Mouse (Mus musculus) liver, adult 2 months (tissue): Measurements from ENCODE around the gene Fam178b. TPM values are rescaled to one million over a fixed set of nuclear protein-coding genes. Genes with fewer than 3 reads are reported as not detected.

Experiments used
- DNase-seq: peaks from one replicate; pipeline ENCODE4 v3.0.0-alpha.2; 2011; ENCODE audit warnings: low read depth, low spot score; ENCODE audit errors: extremely low read depth
- H3K27ac ChIP-seq: fragments of 200-500 bp; replicated peaks from 2 replicates; pipeline ENCODE4 v1.5.1; 2012; ENCODE audit warnings: low read depth, mild to moderate bottlenecking, control low read depth, inconsistent platforms, low read length; ENCODE audit not compliant: insufficient read depth
- H3K27me3 ChIP-seq: fragments of 200-500 bp; 2 replicates; pipeline ENCODE4 v1.6.1; 2012; ENCODE audit warnings: mild to moderate bottlenecking, moderate library complexity, low read length, inconsistent platforms; ENCODE audit not compliant: control insufficient read depth, insufficient read depth
- H3K36me3 ChIP-seq: fragments of 200-500 bp; 2 replicates; pipeline ENCODE4 v1.6.1; 2012; ENCODE audit warnings: low read length, inconsistent platforms; ENCODE audit not compliant: control insufficient read depth, insufficient read depth
- H3K4me1 ChIP-seq: fragments of 200-500 bp; 2 replicates; pipeline ENCODE4 v1.6.1; 2011; ENCODE audit warnings: low read length; ENCODE audit not compliant: control insufficient read depth, insufficient read depth
- H3K4me3 ChIP-seq: fragments of 200-500 bp; 2 replicates; pipeline ENCODE4 v1.5.1; 2011; ENCODE audit warnings: low read depth, mild to moderate bottlenecking, control low read depth, low read length, moderate library complexity; ENCODE audit not compliant: insufficient read depth
- H3K79me2 ChIP-seq: fragments of 200-500 bp; 2 replicates; pipeline ENCODE4 v1.6.1; 2012; ENCODE audit warnings: inconsistent platforms, mild to moderate bottlenecking, low read length, moderate library complexity; ENCODE audit not compliant: control insufficient read depth, insufficient read depth
- H3K9ac ChIP-seq: fragments of 200-500 bp; 2 replicates; pipeline ENCODE4 v1.6.1; 2012; ENCODE audit warnings: low read depth, mild to moderate bottlenecking, control low read depth, inconsistent platforms, low read length
- CTCF ChIP-seq: fragments of 200-500 bp; IDR thresholded peaks from 2 replicates; pipeline ENCODE4 v1.5.1; 2011; ENCODE audit warnings: low read depth, low read length, control low read depth
- POLR2A ChIP-seq: fragments of 200-500 bp; IDR thresholded peaks from 2 replicates; pipeline ENCODE4 v1.6.1; 2011; ENCODE audit warnings: low read length, control low read depth; ENCODE audit not compliant: insufficient read depth; ENCODE audit errors: extremely low read depth
- WGBS: fragments of 180-500 bp; shearing (Covaris S2); methylation state at CpG from one replicate; pipeline ENCODE4 v1.1.7; 2018; 5-methylcytosine and 5-hydroxymethylcytosine counted together
- polyA plus RNA-seq: library from polyadenylated mRNA; depleted of rRNA; stranded (reverse); fragments of >200 nt; gene quantifications from 2 replicates; pipeline ENCODE4 v1.2.3, GENCODE M21; 2012
- total RNA-seq: library from RNA; depleted of rRNA; stranded (reverse); fragments of >200 nt; gene quantifications from 2 replicates; pipeline ENCODE4 v1.2.3, GENCODE M21; 2014

The Fam178b gene
- total and polyA plus RNA-seq, 2 experiments = 0.11 to 0.18 TPM

GRCm38 (mm10) chr1:36556553-36557456, 126.2 kb downstream of the Fam178b start:
- peak overlapping the region; percentile 74 for H3K27ac ChIP-seq
- H3K9ac ChIP-seq = peak overlapping the region; percentile 99
- no peaks in the 10 kb centered on the region for H3K79me2 ChIP-seq
- WGBS = 2% methylated on average over 52 of the region's 52 CpGs
- peak; percentile 77 for TF ChIP-seq CTCF
- TF ChIP-seq POLR2A = peak; percentile 77; the same call in 1 of the 2 replicates
- no peaks in the 10 kb centered on the region for H3K27me3 ChIP-seq
- peak overlapping the region; percentile 74 for H3K4me3 ChIP-seq
- DNase-seq = peak; percentile 55
- peaks cover 5% of the 10 kb centered on the region; the same call in 1 of the 2 replicates for H3K4me1 ChIP-seq
- H3K36me3 ChIP-seq = no peaks in the 10 kb centered on the region

GRCm38 (mm10) chr1:36555798-36556395, 127.1 kb downstream of the Fam178b start:
- Histone ChIP-seq H3K79me2 (no peaks in the 10 kb centered on the region), H3K4me3 (peak overlapping the region; percentile 74), H3K9ac (peak overlapping the region; percentile 99), H3K36me3 (0 out of 2 replicates have a peak, but pooled peaks cover 2% of the 10 kb centered on the region), H3K27ac (peak overlapping the region; percentile 73), H3K4me1 (peaks cover 5% of the 10 kb centered on the region; the same call in 1 of the 2 replicates), H3K27me3 (no peaks in the 10 kb centered on the region)
- no peak for TF ChIP-seq CTCF
- no peak for TF ChIP-seq POLR2A
- no peak for DNase-seq
- WGBS = 66% methylated on average over 8 of the region's 8 CpGs

- 71% methylated on average over 21 of the region's 21 CpGs for WGBS
- no peak for TF ChIP-seq CTCF
- no peak for TF ChIP-seq POLR2A
- Histone ChIP-seq H3K36me3 (0 out of 2 replicates have a peak, but pooled peaks cover 2% of the 10 kb centered on the region), H3K4me3 (no peak overlapping the region; the same call in 1 of the 2 replicates), H3K9ac (peak overlapping the region; percentile 24; the same call in 1 of the 2 replicates), H3K27ac (peak overlapping the region; percentile 42), H3K27me3 (no peaks in the 10 kb centered on the region), H3K79me2 (no peaks in the 10 kb centered on the region), H3K4me1 (peaks cover 5% of the 10 kb centered on the region; the same call in 1 of the 2 replicates)
- no peak for DNase-seq
Observed at GRCm38 (mm10) chr1:36554633-36555399, 128.2 kb downstream of the Fam178b start.

- no peak overlapping the region for H3K4me3 ChIP-seq
- no peak overlapping the region for H3K9ac ChIP-seq
- no peak overlapping the region for H3K27ac ChIP-seq
- no peaks in the 10 kb centered on the region for H3K79me2 ChIP-seq
- H3K27me3 ChIP-seq = no peaks in the 10 kb centered on the region
- WGBS = 89% methylated on average over 16 of the region's 16 CpGs
- H3K36me3 ChIP-seq = 0 out of 2 replicates have a peak, but pooled peaks cover 2% of the 10 kb centered on the region
- peaks cover 5% of the 10 kb centered on the region; the same call in 1 of the 2 replicates for H3K4me1 ChIP-seq
- DNase-seq = no peak
- TF ChIP-seq POLR2A = no peak
- no peak for TF ChIP-seq CTCF
Observed at GRCm38 (mm10) chr1:36552506-36552905, 130.5 kb downstream of the Fam178b start.

GRCm38 (mm10) chr1:36551904-36552303, 131.1 kb downstream of the Fam178b start:
- 93% methylated on average over 17 of the region's 17 CpGs for WGBS

More at GRCm38 (mm10) chr1:36551904-36552303, 131.1 kb downstream of the Fam178b start:
- 0 out of 2 replicates have a peak, but pooled peaks cover 2% of the 10 kb centered on the region for H3K36me3 ChIP-seq
- DNase-seq = no peak
- H3K4me3 ChIP-seq = no peak overlapping the region
- H3K27ac ChIP-seq = no peak overlapping the region
- H3K4me1 ChIP-seq = peaks cover 5% of the 10 kb centered on the region; the same call in 1 of the 2 replicates
- no peaks in the 10 kb centered on the region; the same call in 1 of the 2 replicates for H3K79me2 ChIP-seq
- TF ChIP-seq CTCF (no peak), POLR2A (no peak)
- no peaks in the 10 kb centered on the region for H3K27me3 ChIP-seq
- no peak overlapping the region for H3K9ac ChIP-seq
